15 mouse cellular contexts compared by ENCODE assay signal in genomic region chr8:4675191-4676003, GRCm38 (mm10).
DNase-seq lines count a peak whose midpoint lies in the region; ATAC-seq and TF ChIP-seq lines count a peak whose summit lies in the region.
"Had no signal": no experiment of that assay in that cellular context is flagged by ENCODE, and none has a peak within 500 bp of the region (broad histone marks: within the 10 kb centered on the region; RNA-seq: fewer than 3 reads in every experiment).

No protein-coding gene starts in this region.

- H3K27me3 ChIP-seq in testis, adult 2 months (ENCODE audit: control insufficient read depth, insufficient read depth, low read length) = no peaks in the 10 kb centered on the region
- no peaks in the 10 kb centered on the region for H3K27me3 ChIP-seq in embryonic facial prominence, embryonic 10.5 days (replicated peaks; ENCODE audit: low read depth, poor library complexity, severe bottlenecking)
- H3K27me3 ChIP-seq: hindbrain, embryonic 15.5 days; megakaryocyte, embryonic 14.5 days had no signal

- H3K4me3 ChIP-seq in testis, adult 2 months (ENCODE audit: control insufficient read depth, low read depth, low read length) = peak overlapping the region; percentile 14
- no peak overlapping the region for H3K4me3 ChIP-seq in embryonic facial prominence, embryonic 10.5 days
- H3K4me3 ChIP-seq: hindbrain, embryonic 15.5 days; megakaryocyte, embryonic 14.5 days had no signal

- TF ChIP-seq CTCF in testis, adult 2 months (IDR thresholded peaks at IDR 0.05; ENCODE audit: control insufficient read depth, insufficient read depth, insufficient replicate concordance, low read depth, low read length) = no peak

- H3K27ac ChIP-seq in testis, adult 2 months (ENCODE audit: control insufficient read depth, insufficient read depth, low read depth, low read length) = peak overlapping the region; percentile 40; the same call in 1 of the 2 replicates
- H3K27ac ChIP-seq in embryonic facial prominence, embryonic 10.5 days (replicated peaks) = no peak overlapping the region
- H3K27ac ChIP-seq: hindbrain, embryonic 15.5 days had no signal

- no peaks in the 10 kb centered on the region for H3K36me3 ChIP-seq in testis, adult 2 months (ENCODE audit: control insufficient read depth, insufficient read depth, low read length)
- H3K36me3 ChIP-seq in embryonic facial prominence, embryonic 10.5 days (replicated peaks) = no peaks in the 10 kb centered on the region; the same call in 1 of the 2 replicates
- H3K36me3 ChIP-seq: hindbrain, embryonic 15.5 days had no signal

- DNase-seq in cerebellum, adult 11-12 months = peak; percentile 61
- DNase-seq in testis, postnatal 14 days (ENCODE audit: low spot score) = no peak
- peak; percentile 31 for DNase-seq in adipocyte (ENCODE audit: low spot score)
- peak; percentile 10 for DNase-seq in embryonic facial prominence, embryonic 10.5 days (ENCODE audit: low spot score)
- DNase-seq in gastrocnemius, adult 8-10 months (ENCODE audit: low spot score in 2 of 2) = no peak
- DNase-seq in kidney, postnatal 14 days = no peak
- DNase-seq: adrenal gland, postnatal 10 days; heart, adult 18-20 months; kidney, adult 18-20 months; liver, postnatal 0 days; retina, postnatal 1 day had no signal

- no peak for ATAC-seq in cerebellum, adult (ENCODE audit: insufficient number of reproducible peaks, low FRiP score, low TSS enrichment)
- ATAC-seq: liver, postnatal 0 days had no signal

- WGBS in embryonic facial prominence, embryonic 10.5 days = 83% methylated on average over 17 of the region's 17 CpGs

- TF ChIP-seq POLR2A in testis, adult 2 months (IDR thresholded peaks at IDR 0.05; ENCODE audit: control insufficient read depth, low read depth, low read length) = no peak

- peaks cover 2% of the 10 kb centered on the region for H3K4me1 ChIP-seq in testis, adult 2 months (ENCODE audit: control insufficient read depth, insufficient read depth, low read length)
- H3K4me1 ChIP-seq in embryonic facial prominence, embryonic 10.5 days = peaks cover 3% of the 10 kb centered on the region; the same call in 1 of the 2 replicates

- peaks cover 30% of the 10 kb centered on the region; the same call in 1 of the 2 replicates for H3K9me3 ChIP-seq in embryonic facial prominence, embryonic 10.5 days
- H3K9me3 ChIP-seq: hindbrain, embryonic 15.5 days had no signal

Comparison
In these comparisons a context has a peak if more than half of its experiments do, and no peak if none do; other contexts are left out.
1. DNase-seq: peak in cerebellum, adult 11-12 months (single experiment), adipocyte (single experiment) and embryonic facial prominence, embryonic 10.5 days (single experiment); none in testis, postnatal 14 days (single experiment), gastrocnemius, adult 8-10 months (0 of 2) and kidney, postnatal 14 days (single experiment).